Mouse (Mus musculus) CH12.LX (cell line): ENCODE measurements around the gene Ndufb5. TPM values are rescaled to one million over a fixed set of nuclear protein-coding genes. Genes with fewer than 3 reads are reported as not detected.

ENCODE experiments used
- DNase-seq: peaks from one replicate; pipeline ENCODE4 v3.0.0-alpha.2; 2013; ENCODE audit errors: extremely low read depth
- H3K27ac ChIP-seq: 2 replicates; pipeline ENCODE4 v1.5.1; 2012; ENCODE audit warnings: low read depth, mild to moderate bottlenecking, control low read depth, moderate library complexity; ENCODE audit not compliant: insufficient read depth
- H3K27me3 ChIP-seq: replicated peaks from 2 replicates; pipeline ENCODE3; 2012; ENCODE audit warnings: inconsistent platforms
- H3K36me3 ChIP-seq, 2 experiments: replicated peaks in 1 of 2; 2 replicates each; pipeline versions ENCODE3 to v1.6.1; 2012; ENCODE audit warnings: inconsistent platforms in 1 of 2, low read length in 1 of 2, mild to moderate bottlenecking in 1 of 2, mixed read lengths in 1 of 2, moderate library complexity in 1 of 2; ENCODE audit not compliant: control insufficient read depth in 1 of 2, insufficient read depth in 1 of 2
- H3K4me1 ChIP-seq, 2 experiments: 2 replicates each; pipeline ENCODE4 v1.6.1; 2012; ENCODE audit warnings: inconsistent platforms in 1 of 2, moderate library complexity in 1 of 2; ENCODE audit not compliant: insufficient read depth in 2 of 2, control insufficient read depth in 1 of 2
- H3K4me2 ChIP-seq: 2 replicates; pipeline ENCODE4 v1.6.1; 2012; ENCODE audit warnings: low read depth, mild to moderate bottlenecking, control low read depth; ENCODE audit not compliant: poor library complexity, insufficient read depth, severe bottlenecking
- H3K4me3 ChIP-seq, 3 experiments: fragments of 150-350 bp in 1 of 3; sonication (generic) in 1 of 3; replicated peaks in 1 of 3; 2 replicates each; pipeline versions ENCODE3 to v1.5.1; 2011 to 2012; ENCODE audit warnings: low read depth in 2 of 3, low read length in 2 of 3, mild to moderate bottlenecking in 2 of 3, moderate library complexity in 2 of 3, control low read depth in 1 of 3, improper control_type of control experiment in 1 of 3, inconsistent platforms in 1 of 3, mixed read lengths in 1 of 3; ENCODE audit not compliant: poor library complexity in 1 of 3
- H3K79me2 ChIP-seq: replicated peaks from 2 replicates; pipeline ENCODE4 v1.6.1; 2012; ENCODE audit warnings: mild to moderate bottlenecking, moderate library complexity; ENCODE audit not compliant: control insufficient read depth, poor library complexity, insufficient read depth, severe bottlenecking; ENCODE audit errors: extremely low read depth
- H3K9ac ChIP-seq: 2 replicates; pipeline ENCODE4 v1.6.1; 2012; ENCODE audit warnings: low read depth, mild to moderate bottlenecking, control low read depth, moderate library complexity; ENCODE audit not compliant: insufficient read depth
- H3K9me3 ChIP-seq: replicated peaks from 2 replicates; pipeline ENCODE3; 2012; ENCODE audit warnings: low read length, inconsistent platforms, mixed read lengths
- BHLHE40 ChIP-seq: IDR thresholded peaks from 2 replicates; pipeline ENCODE4 v1.6.1; 2011; ENCODE audit warnings: mild to moderate bottlenecking, low read depth, low read length, improper control_type of control experiment
- CHD1 ChIP-seq: IDR thresholded peaks from 2 replicates; pipeline ENCODE4 v1.6.1; 2012; ENCODE audit warnings: low read depth, low read length, improper control_type of control experiment, inconsistent platforms
- CHD2 ChIP-seq: IDR thresholded peaks from 2 replicates; pipeline ENCODE4 v1.6.1; 2011; ENCODE audit warnings: low read length, improper control_type of control experiment
- CTCF ChIP-seq, 2 experiments: IDR thresholded peaks in 1 of 2; conservative IDR thresholded peaks in 1 of 2; 2 replicates each; pipeline ENCODE4 v1.5.1; 2011 to 2012; ENCODE audit warnings: low read depth in 2 of 2, low read length in 2 of 2, improper control_type of control experiment in 1 of 2, inconsistent platforms in 1 of 2, mild to moderate bottlenecking in 1 of 2, moderate library complexity in 1 of 2
- EP300 ChIP-seq: IDR thresholded peaks from 2 replicates; pipeline ENCODE4 v1.6.1; 2011; ENCODE audit warnings: low read length, improper control_type of control experiment
- ETS1 ChIP-seq: conservative IDR thresholded peaks from 2 replicates; pipeline ENCODE4 v1.6.1; 2012; ENCODE audit warnings: low read depth, mild to moderate bottlenecking, inconsistent platforms, low read length, improper control_type of control experiment, moderate library complexity
- GABPA ChIP-seq: IDR thresholded peaks from 2 replicates; pipeline ENCODE4 v1.6.1; 2012; ENCODE audit warnings: low read depth, low read length, improper control_type of control experiment, inconsistent platforms; ENCODE audit not compliant: insufficient replicate concordance
- HCFC1 ChIP-seq: IDR thresholded peaks from 2 replicates; pipeline ENCODE4 v1.6.1; 2012; ENCODE audit warnings: low read depth, mild to moderate bottlenecking, inconsistent platforms, low read length, improper control_type of control experiment
- IRF4 ChIP-seq: IDR thresholded peaks from 2 replicates; pipeline ENCODE4 v1.6.1; 2014; ENCODE audit warnings: low read depth, mild to moderate bottlenecking, inconsistent platforms, low read length, improper control_type of control experiment
- JUND ChIP-seq: conservative IDR thresholded peaks from 2 replicates; pipeline ENCODE4 v1.6.1; 2011; ENCODE audit warnings: low read depth, low read length, improper control_type of control experiment
- MAX ChIP-seq: IDR thresholded peaks from 2 replicates; pipeline ENCODE4 v1.6.1; 2011; ENCODE audit warnings: low read length, improper control_type of control experiment
- MAZ ChIP-seq: IDR thresholded peaks from 2 replicates; pipeline ENCODE4 v1.6.1; 2012; ENCODE audit warnings: low read depth, mild to moderate bottlenecking, inconsistent platforms, low read length, improper control_type of control experiment, moderate library complexity
- MYC ChIP-seq: IDR thresholded peaks from 2 replicates; pipeline ENCODE4 v1.6.1; 2011; ENCODE audit warnings: low read depth, mild to moderate bottlenecking, improper control_type of control experiment, low read length
- NELFE ChIP-seq: IDR thresholded peaks from 2 replicates; pipeline ENCODE4 v1.6.1; 2011; ENCODE audit warnings: low read depth, low read length, improper control_type of control experiment
- NRF1 ChIP-seq: IDR thresholded peaks from 2 replicates; pipeline ENCODE4 v1.6.1; 2014; ENCODE audit warnings: low read depth, mild to moderate bottlenecking, inconsistent platforms, low read length, improper control_type of control experiment, moderate library complexity
- PAX5 ChIP-seq: IDR thresholded peaks from 2 replicates; pipeline ENCODE4 v1.6.1; 2012; ENCODE audit warnings: low read length, inconsistent platforms, mixed read lengths
- POLR2A ChIP-seq: IDR thresholded peaks from 2 replicates; pipeline ENCODE4 v1.6.1; 2011; ENCODE audit warnings: low read depth, mild to moderate bottlenecking, improper control_type of control experiment, low read length
- RAD21 ChIP-seq: IDR thresholded peaks from 2 replicates; pipeline ENCODE4 v1.6.1; 2011; ENCODE audit warnings: low read depth, mild to moderate bottlenecking, low read length, improper control_type of control experiment, moderate library complexity
- RCOR1 ChIP-seq: conservative IDR thresholded peaks from 2 replicates; pipeline ENCODE4 v1.6.1; 2012; ENCODE audit warnings: low read depth, mild to moderate bottlenecking, inconsistent platforms, low read length, improper control_type of control experiment
- SIN3A ChIP-seq: IDR thresholded peaks from 2 replicates; pipeline ENCODE4 v1.6.1; 2012; ENCODE audit warnings: low read length, improper control_type of control experiment, inconsistent platforms
- TBP ChIP-seq: conservative IDR thresholded peaks from 2 replicates; pipeline ENCODE4 v1.6.1; 2011; ENCODE audit warnings: low read depth, low read length, improper control_type of control experiment
- UBTF ChIP-seq: IDR thresholded peaks from 2 replicates; pipeline ENCODE4 v1.6.1; 2012; ENCODE audit warnings: low read depth, mild to moderate bottlenecking, inconsistent platforms, low read length, improper control_type of control experiment, moderate library complexity
- USF2 ChIP-seq: conservative IDR thresholded peaks from 2 replicates; pipeline ENCODE4 v1.6.1; 2011; ENCODE audit warnings: low read depth, low read length, improper control_type of control experiment
- ZC3H11A ChIP-seq: IDR thresholded peaks from 2 replicates; pipeline ENCODE4 v1.6.1; 2012; ENCODE audit warnings: low read depth, mild to moderate bottlenecking, inconsistent platforms, low read length, improper control_type of control experiment
- ZMIZ1 ChIP-seq: IDR thresholded peaks from 2 replicates; pipeline ENCODE4 v1.6.1; 2012; ENCODE audit warnings: low read depth, mild to moderate bottlenecking, inconsistent platforms, low read length, improper control_type of control experiment
- ZNF384 ChIP-seq: IDR thresholded peaks from 2 replicates; pipeline ENCODE4 v1.6.1; 2012; ENCODE audit warnings: low read depth, low read length, improper control_type of control experiment, inconsistent platforms
- dilution Hi-C: fragments of 300-500 bp; cut with MboI; formaldehyde crosslinking; loops from 2 replicates; pipeline ENCODE4 v1.14.3; 2020; ENCODE audit warnings: low sequenced_read_pairs; ENCODE audit not compliant: extremely low pct_unique_long_range_greater_than_20kb, extremely low pct_ligation_motif_present
- in situ Hi-C: fragments of 300-500 bp; cut with MboI; formaldehyde crosslinking; loops from 3 replicates; pipeline ENCODE4 v1.14.3; 2019; ENCODE audit warnings: low sequenced_read_pairs, low pct_ligation_motif_present, low pct_unique_long_range_greater_than_20kb, mixed read lengths
- polyA plus RNA-seq: library from polyadenylated mRNA; unstranded; fragments of >175 nt; gene quantifications from 2 replicates; pipeline ENCODE4 v1.2.1, GENCODE M21; 2012; ENCODE audit warnings: low read depth; ENCODE audit not compliant: insufficient read length
- total RNA-seq, 2 experiments: library from RNA; depleted of rRNA; stranded (reverse); fragments of 300-350 nt in 1 of 2; fragments of >200 nt in 1 of 2; gene quantifications; 2 replicates each; pipeline ENCODE4 v1.2.3; 2012 to 2014

Ndufb5 gene
- total and polyA plus RNA-seq, 3 experiments: 145 to 467 (median 179) TPM

DNA sequence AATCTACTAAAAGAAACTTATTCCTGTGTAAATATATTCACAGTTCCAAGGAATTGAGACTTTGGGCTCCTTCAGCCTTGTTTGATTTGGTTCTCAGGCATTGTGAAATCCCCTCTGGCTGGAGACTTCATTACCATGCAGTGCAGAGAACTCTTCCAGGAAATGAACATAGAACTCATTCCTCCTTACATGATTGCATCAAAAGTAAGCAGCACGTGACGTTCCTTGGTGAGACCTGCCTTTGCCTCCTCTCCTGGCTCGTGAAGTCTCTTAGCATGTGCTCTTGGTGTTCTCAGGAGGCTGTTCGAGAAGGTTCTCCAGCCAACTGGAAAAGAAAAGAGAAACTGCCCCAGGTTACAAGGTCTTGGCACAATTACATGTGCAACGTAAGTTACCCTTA, 18.5 kb upstream of the Ndufb5 start:
- dilution Hi-C loops: no loop called here
- Histone ChIP-seq H3K9me3 (no peaks in the 10 kb centered on the region), H3K4me2 (no peak overlapping the region), H3K79me2 (no peaks in the 10 kb centered on the region; the same call in 1 of the 2 replicates), H3K27ac (no peak overlapping the region)
- TF ChIP-seq MYC: no peak
- TF ChIP-seq CHD1: no peak
- no peak for TF ChIP-seq BHLHE40
- no peak for TF ChIP-seq GABPA
- TF ChIP-seq MAX: no peak
- TF ChIP-seq CTCF (conservative IDR thresholded peaks at IDR 0.05 in 1 of 2, IDR thresholded peaks at IDR 0.05 in 1 of 2; ENCODE audit: low read depth in 2 of 2, low read length in 2 of 2): no peak
- TF ChIP-seq USF2: no peak
- TF ChIP-seq MAZ: no peak
- TF ChIP-seq UBTF: no peak
- no peak for TF ChIP-seq NRF1
- TF ChIP-seq TBP: no peak
- TF ChIP-seq, all 38 proteins: peak for 0
- in situ Hi-C loops: no loop called here
- Histone ChIP-seq H3K9ac (no peak overlapping the region), H3K36me3 (peaks cover 69 to 89% of the 10 kb centered on the region in 2 experiments), H3K27me3 (no peaks in the 10 kb centered on the region), H3K4me1 (0 out of 4 replicates have a peak, but pooled peaks cover 0 to 5% of the 10 kb centered on the region in 2 experiments), H3K4me3 (no peak overlapping the region)
- DNase-seq: no peak

GRCm38 (mm10) chr3:32724191-32724590, 12.6 kb upstream of the Ndufb5 start:
- DNase-seq: no peak
- Histone ChIP-seq H3K4me3 (no peak overlapping the region), H3K4me2 (no peak overlapping the region), H3K9me3 (peaks cover 2% of the 10 kb centered on the region), H3K9ac (no peak overlapping the region), H3K27me3 (no peaks in the 10 kb centered on the region), H3K36me3 (peaks cover 67 to 88% of the 10 kb centered on the region in 2 experiments), H3K79me2 (no peaks in the 10 kb centered on the region), H3K27ac (no peak overlapping the region), H3K4me1 (no peaks in the 10 kb centered on the region)
- TF ChIP-seq PAX5 (no peak), USF2 (no peak), IRF4 (no peak)
- dilution Hi-C loops (no loop called here), in situ Hi-C loops (no loop called here)

DNA sequence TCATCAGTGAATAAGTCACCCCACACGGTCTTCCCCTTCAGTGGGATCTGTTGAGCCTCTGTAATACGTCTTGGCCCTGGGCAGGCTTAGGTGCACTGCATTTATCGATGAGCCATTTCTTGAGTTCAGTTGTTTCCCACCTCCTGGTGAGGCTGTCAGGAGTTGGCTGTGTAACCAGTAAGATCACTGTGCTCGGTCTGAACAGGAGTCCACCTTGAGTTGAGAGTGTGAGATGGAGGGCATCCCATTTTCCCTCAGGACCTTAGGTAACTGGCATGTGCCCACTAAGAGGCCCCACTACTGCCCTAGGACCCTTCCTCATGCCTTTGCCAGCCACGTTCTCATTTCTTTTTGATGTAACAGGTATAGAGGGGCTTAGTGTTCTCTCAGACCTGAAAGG, 10.8 kb upstream of the Ndufb5 start:
- H3K9ac ChIP-seq: no peak overlapping the region
- in situ Hi-C loops (no loop called here), dilution Hi-C loops (no loop called here)
- no peak overlapping the region for H3K4me3 ChIP-seq
- H3K79me2 ChIP-seq: no peaks in the 10 kb centered on the region
- TF ChIP-seq ETS1 (no peak), SIN3A (no peak), NELFE (no peak), ZC3H11A (no peak), POLR2A (no peak), ZMIZ1 (no peak), CHD2 (no peak), RAD21 (no peak), BHLHE40 (no peak), TBP (no peak), EP300 (no peak), JUND (no peak), RCOR1 (no peak), HCFC1 (no peak), ZNF384 (no peak), MYC (no peak)
- H3K4me2 ChIP-seq: no peak overlapping the region
- H3K27ac ChIP-seq: no peak overlapping the region
- H3K4me1 ChIP-seq: no peaks in the 10 kb centered on the region
- no peak for DNase-seq
- H3K36me3 ChIP-seq: peaks cover 66 to 87% of the 10 kb centered on the region in 2 experiments
- H3K27me3 ChIP-seq: no peaks in the 10 kb centered on the region
- peaks cover 2% of the 10 kb centered on the region for H3K9me3 ChIP-seq
